Mouse (Mus musculus): Measurements from ENCODE around the gene Tut7. TPM values are rescaled to one million over a fixed set of nuclear protein-coding genes. Genes with fewer than 3 reads are reported as not detected.
A peak's percentile ranks its signal among the peaks of the same experiment; 100 is the strongest.

Tut7 gene
- polyA plus RNA-seq, 1 experiment from 2014 or later, result 44.3 TPM

DNA sequence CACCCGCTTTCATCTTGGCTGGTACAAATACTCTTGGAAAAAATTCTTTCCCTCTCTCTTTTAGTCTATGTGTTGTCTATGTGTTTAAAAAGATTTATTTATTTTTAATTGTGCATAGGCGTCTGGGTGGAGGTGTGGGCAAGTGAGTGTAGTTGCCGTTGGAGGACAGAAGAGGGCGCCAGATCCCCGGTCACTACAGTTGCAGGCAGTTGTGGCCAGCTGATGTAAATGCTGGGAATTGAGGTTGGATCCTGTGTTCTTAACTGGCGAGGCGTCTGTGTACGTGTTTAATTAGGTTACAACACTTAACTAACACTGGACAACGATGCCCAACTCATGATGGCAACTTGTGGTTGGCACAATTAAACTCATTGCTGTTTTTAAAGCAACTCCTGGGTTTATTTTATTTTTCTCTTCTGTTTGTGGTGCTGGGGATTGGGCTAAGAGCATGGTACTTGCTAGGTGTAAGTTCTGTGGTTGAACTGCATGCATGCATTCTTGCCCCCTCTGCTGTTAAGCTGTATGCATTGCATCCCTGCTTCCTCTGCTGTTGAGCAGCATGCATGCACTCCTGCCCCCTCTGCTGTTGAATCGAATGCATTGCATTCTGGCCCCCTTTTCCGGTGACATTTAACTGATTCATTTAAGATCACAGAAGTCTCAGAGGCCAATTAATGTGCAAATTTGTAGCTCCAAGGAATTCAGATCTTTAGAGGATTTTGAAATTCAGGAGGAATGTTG lies 17.7 kb upstream of the Tut7 start:
- Histone ChIP-seq H3K4me1 (ENCODE audit: insufficient read depth) (no peaks in the 10 kb centered on the region), H3K27me3 (ENCODE audit: insufficient read depth, low read length) (no peaks in the 10 kb centered on the region), H3K4me2 (no peak overlapping the region), H3K4me3 (ENCODE audit: low read depth, low read length) (no peak overlapping the region), H3K9ac (no peak overlapping the region), H3K9me3 (ENCODE audit: low read depth, low read length) (no peaks in the 10 kb centered on the region), H3K27ac (ENCODE audit: low read depth) (no peak overlapping the region), H3K36me3 (ENCODE audit: insufficient read depth) (no peaks in the 10 kb centered on the region)
- peak; percentile 100 for TF ChIP-seq CTCF (IDR thresholded peaks at IDR 0.05; ENCODE audit: low read depth)
- ATAC-seq (ENCODE audit: insufficient read depth), result 0 out of 2 replicates have a peak, but pooled peaks have one; percentile 55
- DNase-seq, result peak; percentile 97
- 72% methylated on average over 11 of the region's 11 CpGs for WGBS

DNA sequence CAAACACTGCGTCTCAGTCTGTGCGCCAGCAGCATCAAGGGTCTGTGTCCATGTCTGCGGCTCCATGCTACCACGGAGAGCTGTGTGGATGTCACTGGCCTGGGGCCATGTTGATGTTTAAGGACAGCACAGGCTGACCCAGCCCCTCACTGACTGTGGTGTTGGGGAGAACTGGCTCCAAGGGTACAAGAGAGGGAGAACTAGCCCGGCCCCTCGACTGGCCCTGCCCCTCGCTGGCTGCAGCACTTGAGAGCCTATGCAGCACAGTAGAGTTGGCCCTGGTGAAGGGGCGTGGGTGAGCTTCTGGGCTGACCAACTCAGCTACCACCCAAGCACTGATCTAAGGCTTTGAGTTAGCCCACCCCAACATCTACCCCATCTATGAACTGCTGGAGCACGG lies 16.4 kb upstream of the Tut7 start:
- H3K4me3 ChIP-seq (ENCODE audit: low read depth, low read length), result no peak overlapping the region
- no peaks in the 10 kb centered on the region for H3K4me1 ChIP-seq (ENCODE audit: insufficient read depth)
- H3K9me3 ChIP-seq (ENCODE audit: low read depth, low read length), result no peaks in the 10 kb centered on the region
- no peak overlapping the region for H3K27ac ChIP-seq (ENCODE audit: low read depth)
- H3K4me2 ChIP-seq, result no peak overlapping the region
- no peak for ATAC-seq (ENCODE audit: insufficient read depth)
- 78% methylated on average over 9 of the region's 9 CpGs for WGBS
- H3K36me3 ChIP-seq (ENCODE audit: insufficient read depth), result no peaks in the 10 kb centered on the region
- H3K9ac ChIP-seq, result no peak overlapping the region
- no peak for DNase-seq
- no peak for TF ChIP-seq CTCF (IDR thresholded peaks at IDR 0.05; ENCODE audit: low read depth)
- H3K27me3 ChIP-seq (ENCODE audit: insufficient read depth, low read length), result no peaks in the 10 kb centered on the region

DNA sequence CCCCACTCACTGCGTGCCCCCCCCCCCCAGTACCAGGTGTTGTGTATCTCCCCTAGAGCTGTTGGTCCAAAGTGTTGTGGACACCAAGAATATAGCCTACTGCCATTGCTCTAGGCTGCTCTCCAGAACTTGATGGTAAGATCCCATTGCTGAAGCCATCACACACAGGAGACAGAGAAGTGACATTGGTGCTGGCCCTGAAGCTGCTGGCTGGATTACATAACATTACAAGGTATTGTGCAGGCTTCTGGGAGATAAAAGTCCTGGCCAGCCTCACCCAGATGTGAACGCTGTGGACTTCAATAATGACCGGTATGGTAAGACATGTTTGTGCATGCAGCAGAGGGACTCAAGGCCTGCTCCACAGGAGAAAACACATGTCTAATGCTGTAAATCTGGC lies 15.5 kb upstream of the Tut7 start:
- no peak overlapping the region for H3K9ac ChIP-seq
- DNase-seq (no peak), ATAC-seq (ENCODE audit: insufficient read depth) (no peak)
- no peaks in the 10 kb centered on the region for H3K27me3 ChIP-seq (ENCODE audit: insufficient read depth, low read length)
- H3K4me1 ChIP-seq (ENCODE audit: insufficient read depth), result no peaks in the 10 kb centered on the region
- no peaks in the 10 kb centered on the region for H3K36me3 ChIP-seq (ENCODE audit: insufficient read depth)
- no peaks in the 10 kb centered on the region for H3K9me3 ChIP-seq (ENCODE audit: low read depth, low read length)
- 90% methylated on average over 3 of the region's 3 CpGs for WGBS
- no peak overlapping the region for H3K4me2 ChIP-seq
- TF ChIP-seq CTCF (IDR thresholded peaks at IDR 0.05; ENCODE audit: low read depth), result no peak
- H3K4me3 ChIP-seq (ENCODE audit: low read depth, low read length), result no peak overlapping the region
- H3K27ac ChIP-seq (ENCODE audit: low read depth), result no peak overlapping the region

DNA sequence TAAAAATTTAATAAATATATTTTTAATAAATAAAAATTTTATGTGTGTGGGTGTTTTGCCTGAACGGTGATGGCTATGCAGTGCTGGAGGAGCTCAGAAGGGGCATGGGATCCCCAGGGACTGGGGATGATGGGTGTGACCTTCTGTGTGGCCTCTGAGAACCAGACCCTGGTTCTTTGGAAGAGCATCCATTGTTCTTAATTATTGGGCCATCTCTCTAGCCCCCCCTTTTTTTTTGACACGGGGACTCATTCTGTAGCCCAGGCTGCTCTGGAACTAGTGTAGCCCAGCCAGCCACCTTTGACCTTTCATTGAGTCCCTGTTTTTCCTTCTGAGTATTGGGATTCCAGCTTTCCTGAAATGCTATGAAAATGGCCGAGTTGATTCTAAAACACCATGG lies 13.9 kb upstream of the Tut7 start:
- Histone ChIP-seq H3K27me3 (ENCODE audit: insufficient read depth, low read length) (no peaks in the 10 kb centered on the region), H3K27ac (ENCODE audit: low read depth) (no peak overlapping the region), H3K9ac (no peak overlapping the region), H3K4me2 (no peak overlapping the region), H3K9me3 (ENCODE audit: low read depth, low read length) (no peaks in the 10 kb centered on the region), H3K4me3 (ENCODE audit: low read depth, low read length) (no peak overlapping the region), H3K4me1 (ENCODE audit: insufficient read depth) (no peaks in the 10 kb centered on the region), H3K36me3 (ENCODE audit: insufficient read depth) (no peaks in the 10 kb centered on the region)
- 78% methylated on average over 3 of the region's 3 CpGs for WGBS
- DNase-seq, result no peak
- no peak for TF ChIP-seq CTCF (IDR thresholded peaks at IDR 0.05; ENCODE audit: low read depth)
- ATAC-seq (ENCODE audit: insufficient read depth), result no peak

DNA sequence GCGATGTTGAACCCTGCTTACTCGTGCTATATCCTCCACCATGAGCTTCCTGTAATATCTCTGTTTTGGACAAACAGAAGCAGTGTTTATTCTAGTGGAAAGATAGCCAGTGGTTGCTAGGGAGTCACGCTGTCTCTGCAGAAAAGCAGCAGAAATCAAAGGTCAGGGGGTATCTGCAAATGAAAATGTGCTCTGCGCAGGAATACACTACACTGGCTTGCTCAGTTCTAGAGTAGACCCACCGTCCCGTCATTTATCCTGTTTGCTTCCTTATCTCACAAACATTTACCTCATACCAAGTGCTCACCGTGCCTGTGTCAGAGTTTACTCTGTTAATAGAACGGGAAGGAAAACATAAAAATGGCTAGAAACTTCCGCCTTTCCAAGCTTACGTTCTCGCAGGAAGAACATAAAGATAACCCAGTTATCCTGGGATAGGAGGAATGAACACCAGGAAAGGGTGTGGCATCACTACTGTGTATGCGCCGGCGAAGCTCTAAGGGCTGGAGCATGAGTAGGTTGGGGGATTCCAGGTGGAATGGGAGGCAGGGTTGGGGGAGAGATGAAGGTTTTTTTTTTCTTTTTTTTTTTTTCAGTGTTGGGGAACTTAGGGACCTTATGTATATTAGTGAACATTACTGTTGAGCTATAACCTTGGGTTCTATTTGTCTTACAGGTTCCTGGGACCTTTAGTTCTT lies 13.3 kb upstream of the Tut7 start:
- Histone ChIP-seq H3K9me3 (ENCODE audit: low read depth, low read length) (no peaks in the 10 kb centered on the region), H3K4me1 (ENCODE audit: insufficient read depth) (no peaks in the 10 kb centered on the region), H3K4me2 (no peak overlapping the region), H3K27me3 (ENCODE audit: insufficient read depth, low read length) (no peaks in the 10 kb centered on the region), H3K9ac (no peak overlapping the region), H3K4me3 (ENCODE audit: low read depth, low read length) (no peak overlapping the region), H3K27ac (ENCODE audit: low read depth) (no peak overlapping the region), H3K36me3 (ENCODE audit: insufficient read depth) (no peaks in the 10 kb centered on the region)
- TF ChIP-seq CTCF (IDR thresholded peaks at IDR 0.05; ENCODE audit: low read depth), result no peak
- DNase-seq, result peak; percentile 24
- ATAC-seq (ENCODE audit: insufficient read depth), result no peak
- WGBS, result 39% methylated on average over 14 of the region's 14 CpGs

DNA sequence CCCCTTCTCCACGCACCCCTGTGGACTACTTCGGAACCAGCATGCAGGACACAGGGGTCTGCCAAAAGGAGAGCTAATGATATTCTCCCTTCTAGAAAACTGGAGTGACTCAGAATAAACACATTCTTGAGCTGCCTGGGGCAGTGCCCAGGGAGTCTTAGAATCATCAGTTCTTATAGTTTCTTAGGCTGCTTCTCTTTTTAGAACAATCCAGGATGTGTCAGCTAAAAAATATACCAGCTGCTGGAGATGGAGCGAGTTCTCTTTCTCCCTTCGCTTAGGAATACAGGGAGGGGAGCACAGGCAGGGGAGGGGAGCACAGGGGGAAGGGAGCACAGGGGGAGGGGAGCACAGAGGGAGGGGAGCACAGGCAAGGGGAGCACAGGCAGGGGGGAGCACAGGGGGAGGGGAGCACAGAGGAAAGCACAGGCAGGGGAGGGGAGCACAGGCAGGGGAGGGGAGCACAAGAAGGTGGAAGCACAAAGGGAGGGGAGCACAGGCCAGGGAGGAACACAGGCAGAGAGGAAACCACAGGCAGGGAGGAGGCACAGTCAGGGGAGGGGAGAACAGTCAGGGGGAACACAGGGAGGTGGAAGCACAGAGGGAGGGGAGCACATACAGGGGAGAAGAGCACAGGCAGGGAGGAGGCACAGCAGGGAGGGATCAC lies 12.0 kb upstream of the Tut7 start:
- Histone ChIP-seq H3K9me3 (ENCODE audit: low read depth, low read length) (no peaks in the 10 kb centered on the region), H3K4me3 (ENCODE audit: low read depth, low read length) (no peak overlapping the region), H3K4me1 (ENCODE audit: insufficient read depth) (no peaks in the 10 kb centered on the region), H3K4me2 (no peak overlapping the region), H3K27ac (ENCODE audit: low read depth) (peak overlapping the region; percentile 60), H3K36me3 (ENCODE audit: insufficient read depth) (no peaks in the 10 kb centered on the region), H3K9ac (no peak overlapping the region), H3K27me3 (ENCODE audit: insufficient read depth, low read length) (no peaks in the 10 kb centered on the region)
- DNase-seq (peak; percentile 68), ATAC-seq (ENCODE audit: insufficient read depth) (peak; percentile 67)
- 24% methylated on average over 4 of the region's 4 CpGs for WGBS
- no peak for TF ChIP-seq CTCF (IDR thresholded peaks at IDR 0.05; ENCODE audit: low read depth)

DNA sequence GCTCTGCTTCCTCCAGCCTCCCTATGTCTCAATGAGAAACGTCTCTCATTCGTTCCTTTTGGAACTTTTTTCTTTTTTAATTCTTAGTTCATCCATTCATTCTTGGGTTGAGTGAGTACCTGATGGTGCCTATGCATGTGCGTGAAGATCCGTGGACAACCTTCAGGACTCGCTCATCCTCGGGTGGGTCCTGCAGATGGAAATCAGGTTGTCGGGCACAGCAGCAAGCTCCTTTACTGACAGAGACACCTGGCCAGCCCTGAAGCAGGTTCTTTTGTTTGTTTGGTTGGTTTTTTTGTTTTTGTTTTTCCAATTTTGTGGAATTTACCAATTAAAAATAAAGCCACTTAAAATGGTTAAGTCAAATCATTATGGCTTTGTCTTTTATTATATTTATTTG lies 9.9 kb upstream of the Tut7 start:
- ATAC-seq (ENCODE audit: insufficient read depth) (no peak), DNase-seq (no peak)
- WGBS, result 79% methylated on average over 7 of the region's 7 CpGs
- H3K4me3 ChIP-seq (ENCODE audit: low read depth, low read length), result no peak overlapping the region
- no peaks in the 10 kb centered on the region for H3K27me3 ChIP-seq (ENCODE audit: insufficient read depth, low read length)
- no peak overlapping the region for H3K9ac ChIP-seq
- no peaks in the 10 kb centered on the region for H3K36me3 ChIP-seq (ENCODE audit: insufficient read depth)
- no peak for TF ChIP-seq CTCF (IDR thresholded peaks at IDR 0.05; ENCODE audit: low read depth)
- no peak overlapping the region for H3K27ac ChIP-seq (ENCODE audit: low read depth)
- no peaks in the 10 kb centered on the region for H3K9me3 ChIP-seq (ENCODE audit: low read depth, low read length)
- H3K4me2 ChIP-seq, result no peak overlapping the region
- H3K4me1 ChIP-seq (ENCODE audit: insufficient read depth), result no peaks in the 10 kb centered on the region
